Mouse (Mus musculus): ENCODE measurements around the gene Olfr1458. TPM values are rescaled to one million over a fixed set of nuclear protein-coding genes. Genes with fewer than 3 reads are reported as not detected.

Gene Olfr1458
- polyA plus RNA-seq (2015; fragmentation: Nextera tagmentation; extraction: Ambion mirVana) = not detected in 2 replicates

DNA sequence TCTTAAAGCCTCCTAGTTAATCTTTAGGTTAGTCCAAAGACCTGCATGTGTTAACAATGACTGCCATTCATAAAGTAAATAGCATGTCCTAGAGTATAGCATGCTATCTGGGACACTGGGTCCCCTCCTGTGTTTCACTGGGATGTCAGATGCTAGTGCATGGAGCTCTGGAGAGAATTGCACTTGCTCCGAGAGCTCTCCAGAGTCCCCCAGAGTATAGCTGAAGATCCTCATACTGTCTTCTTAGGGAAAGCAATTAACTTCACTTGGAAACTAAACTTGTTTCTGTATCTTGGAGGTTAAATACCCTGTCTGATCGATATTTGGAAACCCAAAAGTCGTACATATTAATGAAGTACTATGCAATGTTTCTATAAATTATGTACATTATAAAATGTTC is at the start of gene Olfr1458:
TSS of gene Olfr1458 (minus strand) at position 101 of the 400 bp plus-strand sequence.
- H3K4me3 ChIP-seq (replicated peaks) = no peak within 1 kb of the TSS
- 81% methylated on average over 3 of the region's 3 CpGs for WGBS
- no peak within 1 kb of the TSS for H3K27ac ChIP-seq
- H3K9ac ChIP-seq (replicated peaks) = no peak within 1 kb of the TSS
- peaks cover 27% of the 10 kb centered on the region for H3K9me3 ChIP-seq
- H3K4me1 ChIP-seq (replicated peaks) = no peaks in the 10 kb centered on the region
- H3K36me3 ChIP-seq = no peaks in the 10 kb centered on the region
- no peak for ATAC-seq
- H3K4me2 ChIP-seq (replicated peaks) = no peak within 1 kb of the TSS
- no peaks in the 10 kb centered on the region for H3K27me3 ChIP-seq

GRCm38 (mm10) chr19:13149449-13149848 is 42.9 kb upstream of the Olfr1458 start, which contains the start of gene Olfr1459:
Gene Olfr1459 (minus strand): TSS chr19:13149549.
- no peak within 1 kb of the TSS for H3K4me3 ChIP-seq (replicated peaks)
- H3K9me3 ChIP-seq = peaks cover 26% of the 10 kb centered on the region
- no peak for ATAC-seq
- H3K4me1 ChIP-seq (replicated peaks) = no peaks in the 10 kb centered on the region
- H3K36me3 ChIP-seq = no peaks in the 10 kb centered on the region
- H3K27me3 ChIP-seq = no peaks in the 10 kb centered on the region
- 61% methylated on average over 1 of the region's 1 CpGs for WGBS
- H3K4me2 ChIP-seq (replicated peaks) = no peak within 1 kb of the TSS
- no peak within 1 kb of the TSS for H3K27ac ChIP-seq
- H3K9ac ChIP-seq (replicated peaks) = no peak within 1 kb of the TSS

GRCm38 (mm10) chr19:13097791-13098190 is 8.8 kb downstream of the Olfr1458 start, which contains the start of gene Olfr1457:
Gene Olfr1457 (minus strand): TSS chr19:13097891.
- Histone ChIP-seq H3K4me3 (replicated peaks) (no peak within 1 kb of the TSS), H3K9me3 (peaks cover 21% of the 10 kb centered on the region), H3K9ac (replicated peaks) (no peak within 1 kb of the TSS), H3K27me3 (no peaks in the 10 kb centered on the region), H3K36me3 (no peaks in the 10 kb centered on the region), H3K4me2 (replicated peaks) (no peak within 1 kb of the TSS), H3K27ac (no peak within 1 kb of the TSS), H3K4me1 (replicated peaks) (no peaks in the 10 kb centered on the region)
- no peak for ATAC-seq
- 79% methylated on average over 2 of the region's 2 CpGs for WGBS

GRCm38 (mm10) chr19:13093908-13094307 is 12.7 kb downstream of the Olfr1458 start:
- WGBS = 85% methylated on average over 1 of the region's 1 CpGs
- no peaks in the 10 kb centered on the region for H3K27me3 ChIP-seq
- H3K9ac ChIP-seq (replicated peaks) = no peak overlapping the region
- no peaks in the 10 kb centered on the region for H3K36me3 ChIP-seq
- no peak overlapping the region for H3K4me3 ChIP-seq (replicated peaks)
- no peak overlapping the region for H3K4me2 ChIP-seq (replicated peaks)
- no peak overlapping the region for H3K27ac ChIP-seq
- H3K4me1 ChIP-seq (replicated peaks) = no peaks in the 10 kb centered on the region
- no peak for ATAC-seq
- H3K9me3 ChIP-seq = peaks cover 24% of the 10 kb centered on the region

- Histone ChIP-seq H3K4me3 (replicated peaks) (no peak within 1 kb of the TSS), H3K4me2 (replicated peaks) (no peak within 1 kb of the TSS), H3K9me3 (peaks cover 25% of the 10 kb centered on the region), H3K36me3 (no peaks in the 10 kb centered on the region), H3K27ac (no peak within 1 kb of the TSS), H3K9ac (replicated peaks) (no peak within 1 kb of the TSS), H3K27me3 (no peaks in the 10 kb centered on the region), H3K4me1 (replicated peaks) (no peaks in the 10 kb centered on the region)
- ATAC-seq = no peak
- whole genome bisulfite sequencing = 72% methylated on average over 2 of the region's 2 CpGs
Observed at GRCm38 (mm10) chr19:13060310-13060709, 46.3 kb downstream of the Olfr1458 start, which contains the start of gene Olfr1454. Gene Olfr1454 (plus strand): TSS chr19:13060610.

Other genes starting within 250 kb of the Olfr1458 start
- not detected in 2 replicates for gene Olfr1444, start 249.5 kb downstream of the Olfr1458 start, polyA plus RNA-seq (2015; fragmentation: Nextera tagmentation; extraction: Ambion mirVana)
- not detected in 2 replicates for gene Olfr1445, start 222.9 kb downstream of the Olfr1458 start, polyA plus RNA-seq (2015; fragmentation: Nextera tagmentation; extraction: Ambion mirVana)
- gene Olfr1446, start 213.3 kb downstream of the Olfr1458 start, polyA plus RNA-seq (2015; fragmentation: Nextera tagmentation; extraction: Ambion mirVana) = not detected in 2 replicates
- gene Olfr1447, start 203.0 kb downstream of the Olfr1458 start, polyA plus RNA-seq (2015; fragmentation: Nextera tagmentation; extraction: Ambion mirVana) = not detected in 2 replicates
- not detected in 2 replicates for gene Olfr1448, start 182.4 kb downstream of the Olfr1458 start, polyA plus RNA-seq (2015; fragmentation: Nextera tagmentation; extraction: Ambion mirVana)
- not detected in 2 replicates for gene Olfr1449, start 175.9 kb downstream of the Olfr1458 start, polyA plus RNA-seq (2015; fragmentation: Nextera tagmentation; extraction: Ambion mirVana)
- gene Olfr1450, start 156.5 kb downstream of the Olfr1458 start, polyA plus RNA-seq (2015; fragmentation: Nextera tagmentation; extraction: Ambion mirVana) = not detected in 2 replicates
- not detected in 2 replicates for gene Olfr1451, start 111.8 kb downstream of the Olfr1458 start, polyA plus RNA-seq (2015; fragmentation: Nextera tagmentation; extraction: Ambion mirVana)
- not detected in 2 replicates for gene Olfr1453, start 78.4 kb downstream of the Olfr1458 start, polyA plus RNA-seq (2015; fragmentation: Nextera tagmentation; extraction: Ambion mirVana)
- gene Olfr1454, start 46.2 kb downstream of the Olfr1458 start, polyA plus RNA-seq (2015; fragmentation: Nextera tagmentation; extraction: Ambion mirVana) = not detected in 2 replicates
- not detected in 2 replicates for gene Olfr1457, start 8.9 kb downstream of the Olfr1458 start, polyA plus RNA-seq (2015; fragmentation: Nextera tagmentation; extraction: Ambion mirVana)
- not detected in 2 replicates for gene Olfr1459, start 42.8 kb upstream of the Olfr1458 start, polyA plus RNA-seq (2015; fragmentation: Nextera tagmentation; extraction: Ambion mirVana)
- gene Olfr1461, start 56.2 kb upstream of the Olfr1458 start, polyA plus RNA-seq (2015; fragmentation: Nextera tagmentation; extraction: Ambion mirVana) = not detected in 2 replicates
- not detected in 2 replicates for gene Olfr1462, start 79.0 kb upstream of the Olfr1458 start, polyA plus RNA-seq (2015; fragmentation: Nextera tagmentation; extraction: Ambion mirVana)
- gene Olfr1463, start 124.6 kb upstream of the Olfr1458 start, polyA plus RNA-seq (2015; fragmentation: Nextera tagmentation; extraction: Ambion mirVana) = not detected in 2 replicates
- not detected in 2 replicates for gene Olfr1465, start 208.8 kb upstream of the Olfr1458 start, polyA plus RNA-seq (2015; fragmentation: Nextera tagmentation; extraction: Ambion mirVana)
- gene Olfr1466, start 232.1 kb upstream of the Olfr1458 start, polyA plus RNA-seq (2015; fragmentation: Nextera tagmentation; extraction: Ambion mirVana) = not detected in 2 replicates